Mouse (Mus musculus): Measurements from ENCODE around the gene Rprd2. TPM values are rescaled to one million over a fixed set of nuclear protein-coding genes. Genes with fewer than 3 reads are reported as not detected.
"Not testable (repeated sequence)": the region's sequence is repeated elsewhere in the genome, so short reads cannot be mapped to it uniquely, and the experiment has no call there.

Gene Rprd2
- polyA plus RNA-seq (2012; rRNA removed) = 10.0 and 12.1 TPM in 2 replicates

GRCm38 (mm10) chr3:95818571-95819288, at the start of gene Rprd2:
Rprd2 (minus strand) TSS chr3:95818863.
- no peaks in the 10 kb centered on the region; the same call in 1 of the 2 replicates for H3K4me1 ChIP-seq (ENCODE audit: control insufficient read depth, insufficient read depth, low read length)
- DNase-seq = peak; percentile 82
- under 1% methylated on average over 60 of the region's 60 CpGs for WGBS
- H3K4me3 ChIP-seq (replicated peaks; ENCODE audit: extremely low read depth, low read depth, low read length) = peak within 1 kb of the TSS; percentile 90
- TF ChIP-seq CTCF (IDR thresholded peaks at IDR 0.05; ENCODE audit: insufficient read depth, low read length) (no peak), POLR2A (IDR thresholded peaks at IDR 0.05; ENCODE audit: borderline replicate concordance, extremely low read depth, low read depth, low read length) (peak; percentile 60; the same call in 1 of the 2 replicates)

- Histone ChIP-seq H3K4me3 (replicated peaks; ENCODE audit: extremely low read depth, low read depth, low read length) (no peak overlapping the region), H3K4me1 (ENCODE audit: control insufficient read depth, insufficient read depth, low read length) (peaks cover 3% of the 10 kb centered on the region)
- TF ChIP-seq POLR2A (IDR thresholded peaks at IDR 0.05; ENCODE audit: borderline replicate concordance, extremely low read depth, low read depth, low read length) (no peak), CTCF (IDR thresholded peaks at IDR 0.05; ENCODE audit: insufficient read depth, low read length) (no peak)
- no peak for DNase-seq
- WGBS = 86% methylated on average over 2 of the region's 2 CpGs
Observed at GRCm38 (mm10) chr3:95867408-95867807, 48.7 kb upstream of the Rprd2 start.

GRCm38 (mm10) chr3:95866071-95866470, 47.4 kb upstream of the Rprd2 start:
- no peak for TF ChIP-seq CTCF (IDR thresholded peaks at IDR 0.05; ENCODE audit: insufficient read depth, low read length)
- TF ChIP-seq POLR2A (IDR thresholded peaks at IDR 0.05; ENCODE audit: borderline replicate concordance, extremely low read depth, low read depth, low read length) = no peak
- no peak for DNase-seq
- Histone ChIP-seq H3K4me1 (ENCODE audit: control insufficient read depth, insufficient read depth, low read length) (no peaks in the 10 kb centered on the region), H3K4me3 (replicated peaks; ENCODE audit: extremely low read depth, low read depth, low read length) (no peak overlapping the region)
- 83% methylated on average over 5 of the region's 5 CpGs for WGBS

- Histone ChIP-seq H3K4me1 (ENCODE audit: control insufficient read depth, insufficient read depth, low read length) (no peaks in the 10 kb centered on the region), H3K4me3 (replicated peaks; ENCODE audit: extremely low read depth, low read depth, low read length) (no peak overlapping the region)
- WGBS = 91% methylated on average over 20 of the region's 20 CpGs
- no peak for DNase-seq
- no peak for TF ChIP-seq POLR2A (IDR thresholded peaks at IDR 0.05; ENCODE audit: borderline replicate concordance, extremely low read depth, low read depth, low read length)
- TF ChIP-seq CTCF (IDR thresholded peaks at IDR 0.05; ENCODE audit: insufficient read depth, low read length) = no peak
Observed at GRCm38 (mm10) chr3:95865571-95865970, 46.9 kb upstream of the Rprd2 start.

- Histone ChIP-seq H3K4me1 (ENCODE audit: control insufficient read depth, insufficient read depth, low read length) (no peaks in the 10 kb centered on the region), H3K4me3 (replicated peaks; ENCODE audit: extremely low read depth, low read depth, low read length) (no peak overlapping the region)
- TF ChIP-seq POLR2A (IDR thresholded peaks at IDR 0.05; ENCODE audit: borderline replicate concordance, extremely low read depth, low read depth, low read length) = no peak
- TF ChIP-seq CTCF (IDR thresholded peaks at IDR 0.05; ENCODE audit: insufficient read depth, low read length) = no peak
- 75% methylated on average over 5 of the region's 5 CpGs for WGBS
- DNase-seq = no peak
Observed at GRCm38 (mm10) chr3:95865050-95865449, 46.4 kb upstream of the Rprd2 start.

- DNase-seq = no peak
- H3K4me1 ChIP-seq (ENCODE audit: control insufficient read depth, insufficient read depth, low read length) = no peaks in the 10 kb centered on the region
- 57% methylated on average over 7 of the region's 7 CpGs for WGBS
- no peak overlapping the region for H3K4me3 ChIP-seq (replicated peaks; ENCODE audit: extremely low read depth, low read depth, low read length)
- TF ChIP-seq POLR2A (IDR thresholded peaks at IDR 0.05; ENCODE audit: borderline replicate concordance, extremely low read depth, low read depth, low read length) = no peak
- no peak for TF ChIP-seq CTCF (IDR thresholded peaks at IDR 0.05; ENCODE audit: insufficient read depth, low read length)
Observed at GRCm38 (mm10) chr3:95863578-95863977, 44.9 kb upstream of the Rprd2 start.

GRCm38 (mm10) chr3:95861796-95862195, 43.1 kb upstream of the Rprd2 start:
- Histone ChIP-seq H3K4me1 (ENCODE audit: control insufficient read depth, insufficient read depth, low read length) (no peaks in the 10 kb centered on the region), H3K4me3 (replicated peaks; ENCODE audit: extremely low read depth, low read depth, low read length) (no peak overlapping the region)
- WGBS = 43% methylated on average over 2 of the region's 2 CpGs
- TF ChIP-seq POLR2A (IDR thresholded peaks at IDR 0.05; ENCODE audit: borderline replicate concordance, extremely low read depth, low read depth, low read length) (no peak), CTCF (IDR thresholded peaks at IDR 0.05; ENCODE audit: insufficient read depth, low read length) (peak; percentile 39; the same call in 1 of the 2 replicates)
- no peak for DNase-seq

GRCm38 (mm10) chr3:95861216-95861615, 42.6 kb upstream of the Rprd2 start:
- Histone ChIP-seq H3K4me3 (replicated peaks; ENCODE audit: extremely low read depth, low read depth, low read length) (no peak overlapping the region), H3K4me1 (ENCODE audit: control insufficient read depth, insufficient read depth, low read length) (no peaks in the 10 kb centered on the region; the same call in 1 of the 2 replicates)
- no peak for DNase-seq
- TF ChIP-seq CTCF (IDR thresholded peaks at IDR 0.05; ENCODE audit: insufficient read depth, low read length) (peak; percentile 24; the same call in 1 of the 2 replicates), POLR2A (IDR thresholded peaks at IDR 0.05; ENCODE audit: borderline replicate concordance, extremely low read depth, low read depth, low read length) (no peak)
- WGBS = 71% methylated on average over 10 of the region's 10 CpGs

GRCm38 (mm10) chr3:95860323-95860722, 41.7 kb upstream of the Rprd2 start:
- 83% methylated on average over 3 of the region's 3 CpGs for WGBS
- Histone ChIP-seq H3K4me3 (replicated peaks; ENCODE audit: extremely low read depth, low read depth, low read length) (no peak overlapping the region), H3K4me1 (ENCODE audit: control insufficient read depth, insufficient read depth, low read length) (no peaks in the 10 kb centered on the region; the same call in 1 of the 2 replicates)
- DNase-seq = no peak
- TF ChIP-seq CTCF (IDR thresholded peaks at IDR 0.05; ENCODE audit: insufficient read depth, low read length) (no peak), POLR2A (IDR thresholded peaks at IDR 0.05; ENCODE audit: borderline replicate concordance, extremely low read depth, low read depth, low read length) (no peak)

GRCm38 (mm10) chr3:95858278-95858677, 39.6 kb upstream of the Rprd2 start:
- WGBS = 72% methylated on average over 3 of the region's 3 CpGs
- not testable (repeated sequence) for H3K4me1 ChIP-seq (ENCODE audit: control insufficient read depth, insufficient read depth, low read length); DNase-seq; H3K4me3 ChIP-seq (replicated peaks; ENCODE audit: extremely low read depth, low read depth, low read length)

GRCm38 (mm10) chr3:95857050-95857449, 38.4 kb upstream of the Rprd2 start:
- WGBS = 68% methylated on average over 1 of the region's 1 CpGs
- not testable (repeated sequence) for H3K4me1 ChIP-seq (ENCODE audit: control insufficient read depth, insufficient read depth, low read length); DNase-seq; H3K4me3 ChIP-seq (replicated peaks; ENCODE audit: extremely low read depth, low read depth, low read length)

Measured in lung, adult 2 months (tissue).